Mouse (Mus musculus) ES-E14 (cell line): Measurements from ENCODE around the gene Arhgef6. TPM values are rescaled to one million over a fixed set of nuclear protein-coding genes. Genes with fewer than 3 reads are reported as not detected.

Experiments used
- DNase-seq: peaks from one replicate; pipeline ENCODE4 v3.0.0-alpha.2; 2013; ENCODE audit warnings: low read depth, low spot score
- H3K27ac ChIP-seq: 2 replicates; pipeline ENCODE4 v1.5.1; 2012; ENCODE audit warnings: low read depth, mild to moderate bottlenecking, low read length, moderate library complexity, mixed read lengths; ENCODE audit not compliant: poor library complexity, insufficient read depth, severe bottlenecking
- H3K36me3 ChIP-seq: 2 replicates; pipeline ENCODE4 v1.6.1; 2012; ENCODE audit warnings: mild to moderate bottlenecking, low read length, moderate library complexity, mixed read lengths; ENCODE audit not compliant: control insufficient read depth, poor library complexity, insufficient read depth, severe bottlenecking
- H3K4me1 ChIP-seq, 2 experiments: fragments of 150-350 bp in 1 of 2; sonication (generic) in 1 of 2; 2 replicates each; pipeline ENCODE4 v1.6.1; 2012; ENCODE audit warnings: low read length in 2 of 2, mild to moderate bottlenecking in 1 of 2, mixed read lengths in 1 of 2; ENCODE audit not compliant: control insufficient read depth in 2 of 2, insufficient read depth in 2 of 2, poor library complexity in 1 of 2
- H3K4me3 ChIP-seq, 2 experiments: fragments of 150-350 bp in 1 of 2; sonication (generic) in 1 of 2; 2 replicates each; pipeline ENCODE4 v1.5.1; 2012; ENCODE audit warnings: low read length in 2 of 2, low read depth in 1 of 2, mild to moderate bottlenecking in 1 of 2, mixed read lengths in 1 of 2; ENCODE audit not compliant: insufficient read depth in 1 of 2, poor library complexity in 1 of 2, severe bottlenecking in 1 of 2
- H3K9ac ChIP-seq: 2 replicates; pipeline ENCODE4 v1.6.1; 2012; ENCODE audit warnings: low read depth, mild to moderate bottlenecking, low read length, mixed read lengths; ENCODE audit not compliant: poor library complexity, insufficient read depth, severe bottlenecking
- H3K9me3 ChIP-seq: fragments of 150-350 bp; sonication (generic); 2 replicates; pipeline ENCODE4 v1.6.1; 2012; ENCODE audit warnings: low read depth, mild to moderate bottlenecking, low read length; ENCODE audit not compliant: control insufficient read depth, insufficient read depth
- CHD2 ChIP-seq: IDR thresholded peaks from 2 replicates; pipeline ENCODE4 v1.6.1; 2014; ENCODE audit warnings: mild to moderate bottlenecking, low read depth, low read length, inconsistent platforms
- HCFC1 ChIP-seq: IDR thresholded peaks from 2 replicates; pipeline ENCODE4 v1.6.1; 2012; ENCODE audit warnings: low read length, inconsistent platforms, borderline replicate concordance; ENCODE audit not compliant: insufficient read depth
- MAFK ChIP-seq: IDR thresholded peaks from 2 replicates; pipeline ENCODE4 v1.6.1; 2014; ENCODE audit warnings: mild to moderate bottlenecking, low read depth, low read length, inconsistent platforms; ENCODE audit not compliant: insufficient read depth
- ZC3H11A ChIP-seq: IDR thresholded peaks from 2 replicates; pipeline ENCODE4 v1.6.1; 2012; ENCODE audit warnings: low read depth, mild to moderate bottlenecking, inconsistent platforms, low read length, borderline replicate concordance
- ZNF384 ChIP-seq: IDR thresholded peaks from 2 replicates; pipeline ENCODE4 v1.6.1; 2012; ENCODE audit warnings: low read depth, low read length, inconsistent platforms
- in situ Hi-C, 2 experiments: fragments of 600-800 bp; cut with MboI; formaldehyde crosslinking; loops; one replicate each; pipeline ENCODE4 v1.15.1; 2025; ENCODE audit warnings: low sequenced_read_pairs in 2 of 2, inconsistent platforms in 1 of 2; ENCODE audit not compliant: unreplicated experiment in 2 of 2
- total RNA-seq: library from RNA; depleted of rRNA; stranded (reverse); fragments of 300-350 nt; gene quantifications from 2 replicates; pipeline ENCODE4 v1.2.3, GENCODE M21; 2012

Arhgef6 gene
- total RNA-seq, 1 experiment, result 1.7 TPM

GRCm38 (mm10) chrX:57374029-57374428 lies 35.5 kb upstream of the Arhgef6 start:
- DNase-seq, result no peak
- Histone ChIP-seq H3K9me3 (no peaks in the 10 kb centered on the region), H3K4me1 (no peaks in the 10 kb centered on the region), H3K36me3 (0 out of 2 replicates have a peak, but pooled peaks cover 3% of the 10 kb centered on the region), H3K4me3 (no peak overlapping the region), H3K27ac (no peak overlapping the region), H3K9ac (no peak overlapping the region)
- in situ Hi-C loops, result no loop called here
- TF ChIP-seq ZNF384 (no peak), ZC3H11A (no peak), HCFC1 (no peak), CHD2 (no peak), MAFK (no peak)

- Histone ChIP-seq H3K36me3 (no peaks in the 10 kb centered on the region), H3K4me1 (no peaks in the 10 kb centered on the region), H3K4me3 (no peak overlapping the region), H3K27ac (no peak overlapping the region), H3K9ac (no peak overlapping the region), H3K9me3 (no peaks in the 10 kb centered on the region)
- in situ Hi-C loops, result no loop called here
- TF ChIP-seq ZC3H11A (no peak), MAFK (no peak), HCFC1 (no peak), CHD2 (no peak), ZNF384 (no peak)
- no peak for DNase-seq
Observed at GRCm38 (mm10) chrX:57373543-57373942, 35.0 kb upstream of the Arhgef6 start.

DNA sequence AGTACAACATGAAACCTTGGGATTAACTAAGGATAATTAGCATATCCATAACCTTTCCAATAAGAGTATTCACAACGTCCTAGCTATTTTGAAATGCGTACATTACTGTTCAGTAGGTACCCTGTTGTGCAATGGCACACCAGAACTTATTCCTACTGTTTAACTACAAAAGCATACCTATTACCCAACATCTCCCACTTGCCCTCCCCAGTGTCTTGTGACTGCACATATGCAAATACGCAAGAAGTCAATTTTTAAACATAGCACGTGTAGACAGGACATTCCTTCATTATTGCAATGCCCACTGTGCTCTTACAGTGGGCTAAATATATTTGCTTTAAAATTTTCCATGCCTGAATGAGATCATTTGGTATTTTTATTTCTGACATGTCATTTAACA lies 34.4 kb upstream of the Arhgef6 start:
- H3K9me3 ChIP-seq, result no peaks in the 10 kb centered on the region
- TF ChIP-seq MAFK (no peak), HCFC1 (no peak), ZC3H11A (no peak), ZNF384 (no peak)
- no peaks in the 10 kb centered on the region for H3K36me3 ChIP-seq
- DNase-seq, result no peak
- in situ Hi-C loops, result no loop called here
- H3K27ac ChIP-seq, result no peak overlapping the region
- H3K9ac ChIP-seq, result no peak overlapping the region
- H3K4me3 ChIP-seq, result no peak overlapping the region
- no peaks in the 10 kb centered on the region for H3K4me1 ChIP-seq

DNA sequence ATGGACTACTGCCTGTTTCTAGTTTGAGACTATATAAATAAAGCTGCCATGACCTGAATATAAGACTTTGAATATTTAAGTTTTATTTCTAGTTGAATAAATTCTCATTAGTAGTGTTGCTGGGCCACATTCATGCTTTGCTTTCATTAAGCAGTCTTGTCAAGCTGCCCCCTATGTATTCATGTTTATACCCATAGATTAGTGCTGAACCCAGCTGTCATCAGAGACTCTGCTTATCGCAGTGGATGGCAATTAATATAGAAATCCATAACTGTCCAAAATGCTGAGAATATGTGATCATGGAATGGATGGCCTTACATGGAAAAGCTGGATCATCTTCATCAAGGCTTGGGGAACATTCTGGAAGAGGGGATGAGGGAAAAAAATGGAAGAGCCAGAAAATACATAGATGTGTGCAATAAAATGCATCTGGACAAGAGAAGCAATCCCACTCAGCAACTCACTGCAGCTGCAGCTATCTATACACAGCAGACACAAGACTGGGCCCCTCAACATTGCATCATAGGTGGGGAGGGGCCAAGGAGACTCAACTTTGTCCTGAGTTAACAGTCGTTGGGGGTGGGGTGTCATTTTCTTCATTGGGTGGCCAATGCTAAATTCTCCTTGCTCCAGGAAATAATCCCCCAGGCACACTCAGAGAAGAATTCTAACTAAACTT lies 26.5 kb upstream of the Arhgef6 start:
- in situ Hi-C loops, result no loop called here
- Histone ChIP-seq H3K9me3 (no peaks in the 10 kb centered on the region), H3K36me3 (no peaks in the 10 kb centered on the region), H3K9ac (no peak overlapping the region), H3K27ac (no peak overlapping the region), H3K4me3 (no peak overlapping the region), H3K4me1 (peaks cover 0 to 2% of the 10 kb centered on the region in 2 experiments; a peak in 1 of 4 replicates)
- DNase-seq, result no peak
- TF ChIP-seq CHD2, result no peak
- no peak for TF ChIP-seq ZC3H11A
- no peak for TF ChIP-seq HCFC1
- TF ChIP-seq MAFK, result no peak
- no peak for TF ChIP-seq ZNF384
